Mouse (Mus musculus) ES-E14 (cell line): ENCODE measurements around the gene Ucn3. TPM values are rescaled to one million over a fixed set of nuclear protein-coding genes. Genes with fewer than 3 reads are reported as not detected.

ENCODE experiments used
- DNase-seq: peaks from one replicate; pipeline ENCODE4 v3.0.0-alpha.2; 2013; ENCODE audit warnings: low read depth, low spot score
- H3K27ac ChIP-seq: 2 replicates; pipeline ENCODE4 v1.5.1; 2012; ENCODE audit warnings: low read depth, mild to moderate bottlenecking, low read length, moderate library complexity, mixed read lengths; ENCODE audit not compliant: poor library complexity, insufficient read depth, severe bottlenecking
- H3K36me3 ChIP-seq: 2 replicates; pipeline ENCODE4 v1.6.1; 2012; ENCODE audit warnings: mild to moderate bottlenecking, low read length, moderate library complexity, mixed read lengths; ENCODE audit not compliant: control insufficient read depth, poor library complexity, insufficient read depth, severe bottlenecking
- H3K4me1 ChIP-seq, 2 experiments: fragments of 150-350 bp in 1 of 2; sonication (generic) in 1 of 2; 2 replicates each; pipeline ENCODE4 v1.6.1; 2012; ENCODE audit warnings: low read length in 2 of 2, mild to moderate bottlenecking in 1 of 2, mixed read lengths in 1 of 2; ENCODE audit not compliant: control insufficient read depth in 2 of 2, insufficient read depth in 2 of 2, poor library complexity in 1 of 2
- H3K4me3 ChIP-seq, 2 experiments: fragments of 150-350 bp in 1 of 2; sonication (generic) in 1 of 2; 2 replicates each; pipeline ENCODE4 v1.5.1; 2012; ENCODE audit warnings: low read length in 2 of 2, low read depth in 1 of 2, mild to moderate bottlenecking in 1 of 2, mixed read lengths in 1 of 2; ENCODE audit not compliant: insufficient read depth in 1 of 2, poor library complexity in 1 of 2, severe bottlenecking in 1 of 2
- H3K9ac ChIP-seq: 2 replicates; pipeline ENCODE4 v1.6.1; 2012; ENCODE audit warnings: low read depth, mild to moderate bottlenecking, low read length, mixed read lengths; ENCODE audit not compliant: poor library complexity, insufficient read depth, severe bottlenecking
- H3K9me3 ChIP-seq: fragments of 150-350 bp; sonication (generic); 2 replicates; pipeline ENCODE4 v1.6.1; 2012; ENCODE audit warnings: low read depth, mild to moderate bottlenecking, low read length; ENCODE audit not compliant: control insufficient read depth, insufficient read depth
- CHD2 ChIP-seq: IDR thresholded peaks from 2 replicates; pipeline ENCODE4 v1.6.1; 2014; ENCODE audit warnings: mild to moderate bottlenecking, low read depth, low read length, inconsistent platforms
- HCFC1 ChIP-seq: IDR thresholded peaks from 2 replicates; pipeline ENCODE4 v1.6.1; 2012; ENCODE audit warnings: low read length, inconsistent platforms, borderline replicate concordance; ENCODE audit not compliant: insufficient read depth
- MAFK ChIP-seq: IDR thresholded peaks from 2 replicates; pipeline ENCODE4 v1.6.1; 2014; ENCODE audit warnings: mild to moderate bottlenecking, low read depth, low read length, inconsistent platforms; ENCODE audit not compliant: insufficient read depth
- ZC3H11A ChIP-seq: IDR thresholded peaks from 2 replicates; pipeline ENCODE4 v1.6.1; 2012; ENCODE audit warnings: low read depth, mild to moderate bottlenecking, inconsistent platforms, low read length, borderline replicate concordance
- ZNF384 ChIP-seq: IDR thresholded peaks from 2 replicates; pipeline ENCODE4 v1.6.1; 2012; ENCODE audit warnings: low read depth, low read length, inconsistent platforms
- in situ Hi-C, 2 experiments: fragments of 600-800 bp; cut with MboI; formaldehyde crosslinking; loops; one replicate each; pipeline ENCODE4 v1.15.1; 2025; ENCODE audit warnings: low sequenced_read_pairs in 2 of 2, inconsistent platforms in 1 of 2; ENCODE audit not compliant: unreplicated experiment in 2 of 2
- total RNA-seq: library from RNA; depleted of rRNA; stranded (reverse); fragments of 300-350 nt; gene quantifications from 2 replicates; pipeline ENCODE4 v1.2.3, GENCODE M21; 2012

The Ucn3 gene
- total RNA-seq, 1 experiment = not detected

- Histone ChIP-seq H3K4me1 (peaks cover 5 to 6% of the 10 kb centered on the region in 2 experiments; a peak in 2 of 4 replicates), H3K27ac (no peak overlapping the region), H3K9me3 (no peaks in the 10 kb centered on the region), H3K9ac (no peak overlapping the region), H3K4me3 (no peak overlapping the region), H3K36me3 (peaks cover 4% of the 10 kb centered on the region; the same call in 1 of the 2 replicates)
- no peak for DNase-seq
- TF ChIP-seq ZNF384 (no peak), MAFK (no peak), HCFC1 (no peak), ZC3H11A (no peak), CHD2 (no peak)
- in situ Hi-C loops = loop anchor here in 1 of 2 experiments (25.0 kb wide), 1 partner anchor 233 kb away; no protein-coding TSS in a partner anchor
These were observed 49.7 kb downstream of the Ucn3 start for GRCm38 (mm10) chr13:3895397-3895980.

GRCm38 (mm10) chr13:3894549-3894948, 50.6 kb downstream of the Ucn3 start:
- peaks cover 4% of the 10 kb centered on the region; the same call in 1 of the 2 replicates for H3K36me3 ChIP-seq
- peaks cover 5 to 6% of the 10 kb centered on the region in 2 experiments; a peak in 2 of 4 replicates for H3K4me1 ChIP-seq
- H3K27ac ChIP-seq = no peak overlapping the region
- no peak overlapping the region for H3K9ac ChIP-seq
- in situ Hi-C loops = loop anchor here in 1 of 2 experiments (25.0 kb wide), 1 partner anchor 232 kb away; no protein-coding TSS in a partner anchor
- no peak for TF ChIP-seq MAFK
- no peak for TF ChIP-seq ZC3H11A
- TF ChIP-seq HCFC1 = no peak
- no peak for TF ChIP-seq ZNF384
- no peaks in the 10 kb centered on the region for H3K9me3 ChIP-seq
- no peak for DNase-seq
- H3K4me3 ChIP-seq = no peak overlapping the region

GRCm38 (mm10) chr13:3893126-3893734, 51.9 kb downstream of the Ucn3 start:
- in situ Hi-C loops = loop anchor here in 1 of 2 experiments (25.0 kb wide), 1 partner anchor 231 kb away; no protein-coding TSS in a partner anchor
- H3K27ac ChIP-seq = no peak overlapping the region
- H3K4me1 ChIP-seq = peaks cover 5 to 6% of the 10 kb centered on the region in 2 experiments; a peak in 2 of 4 replicates
- peaks cover 3% of the 10 kb centered on the region for H3K36me3 ChIP-seq
- DNase-seq = peak; percentile 80
- peak overlapping the region; percentile 85 for H3K9ac ChIP-seq
- H3K9me3 ChIP-seq = no peaks in the 10 kb centered on the region
- peak overlapping the region; percentile 78 to 79 for H3K4me3 ChIP-seq
- TF ChIP-seq ZC3H11A (no peak), CHD2 (0 out of 2 replicates have a peak, but pooled peaks have one; percentile 27), HCFC1 (no peak)

- Histone ChIP-seq H3K36me3 (peaks cover 9% of the 10 kb centered on the region), H3K9ac (no peak overlapping the region; the same call in 1 of the 2 replicates), H3K27ac (no peak overlapping the region), H3K4me1 (peaks cover 5 to 6% of the 10 kb centered on the region in 2 experiments; a peak in 2 of 4 replicates), H3K9me3 (no peaks in the 10 kb centered on the region), H3K4me3 (peak overlapping the region; percentile 78 to 79)
- no peak for DNase-seq
- in situ Hi-C loops = loop anchor here in 1 of 2 experiments (25.0 kb wide), 1 partner anchor 230 kb away; no protein-coding TSS in a partner anchor
- TF ChIP-seq ZC3H11A = no peak
These were observed 52.5 kb downstream of the Ucn3 start for GRCm38 (mm10) chr13:3892601-3893000.
